Mouse (Mus musculus) brain, embryonic 14.5 days (tissue): ENCODE results near the gene Mpp2. TPM values are rescaled to one million over a fixed set of nuclear protein-coding genes. Genes with fewer than 3 reads are reported as not detected.

Experiments
- DNase-seq: peaks from one replicate; pipeline ENCODE4 v3.0.0-alpha.2; 2011; ENCODE audit warnings: low read depth
- CTCF ChIP-seq: fragments of 200-500 bp; IDR thresholded peaks from 2 replicates; pipeline ENCODE4 v1.5.1; 2012; ENCODE audit warnings: inconsistent platforms, mild to moderate bottlenecking, moderate library complexity, borderline replicate concordance; ENCODE audit not compliant: insufficient read depth, insufficient read length; ENCODE audit errors: extremely low read depth
- POLR2A ChIP-seq: fragments of 200-500 bp; IDR thresholded peaks from 2 replicates; pipeline ENCODE4 v1.6.1; 2012; ENCODE audit warnings: mild to moderate bottlenecking, inconsistent platforms, borderline replicate concordance; ENCODE audit not compliant: poor library complexity, insufficient read depth, insufficient read length, severe bottlenecking; ENCODE audit errors: extremely low read depth
- polyA plus RNA-seq: library from polyadenylated mRNA; depleted of rRNA; stranded (reverse); fragments of >200 nt; gene quantifications from 2 replicates; pipeline ENCODE4 v1.2.3, GENCODE M21; 2012

Mpp2 gene
- polyA plus RNA-seq, 1 experiment, result 49.9 TPM

- DNase-seq, result no peak
- no peak for TF ChIP-seq CTCF
- no peak for TF ChIP-seq POLR2A
Observed at GRCm38 (mm10) chr11:102044691-102045212, 43.6 kb downstream of the Mpp2 start.

GRCm38 (mm10) chr11:102043381-102043780 lies 44.9 kb downstream of the Mpp2 start:
- no peak for TF ChIP-seq CTCF
- no peak for TF ChIP-seq POLR2A
- DNase-seq, result no peak

GRCm38 (mm10) chr11:102042971-102043370 lies 45.3 kb downstream of the Mpp2 start:
- no peak for DNase-seq
- TF ChIP-seq CTCF (no peak), POLR2A (no peak)

- TF ChIP-seq CTCF (no peak), POLR2A (no peak)
- no peak for DNase-seq
Observed at GRCm38 (mm10) chr11:102041350-102041949, 46.9 kb downstream of the Mpp2 start, which contains the start of gene Cd300lg. Gene Cd300lg, plus strand, starts transcription at chr11:102041509.

- TF ChIP-seq POLR2A (no peak), CTCF (no peak)
- DNase-seq, result no peak
Observed at GRCm38 (mm10) chr11:102040646-102041045, 47.7 kb downstream of the Mpp2 start.

- TF ChIP-seq POLR2A (no peak), CTCF (peak; percentile 81)
- DNase-seq, result peak; percentile 92
Observed at GRCm38 (mm10) chr11:102040138-102040524, 48.2 kb downstream of the Mpp2 start.

- TF ChIP-seq POLR2A, result no peak
- no peak for TF ChIP-seq CTCF
- DNase-seq, result no peak
Observed at GRCm38 (mm10) chr11:102039487-102040137, 48.7 kb downstream of the Mpp2 start.

- DNase-seq, result no peak
- no peak for TF ChIP-seq CTCF
- TF ChIP-seq POLR2A, result no peak
Observed at GRCm38 (mm10) chr11:102037789-102038188, 50.5 kb downstream of the Mpp2 start.

- no peak for TF ChIP-seq POLR2A
- TF ChIP-seq CTCF, result no peak
- no peak for DNase-seq
Observed at GRCm38 (mm10) chr11:102036336-102036735, 52.0 kb downstream of the Mpp2 start.

GRCm38 (mm10) chr11:102035456-102035960 lies 52.8 kb downstream of the Mpp2 start:
- DNase-seq, result no peak
- TF ChIP-seq POLR2A (no peak), CTCF (no peak)

- peak; percentile 71 for DNase-seq
- TF ChIP-seq POLR2A (no peak), CTCF (no peak)
Observed at GRCm38 (mm10) chr11:102034887-102035286, 53.4 kb downstream of the Mpp2 start.
